Mouse (Mus musculus) heart, embryonic 10.5 days (tissue): ENCODE data around the gene Klf7. TPM values are rescaled to one million over a fixed set of nuclear protein-coding genes. Genes with fewer than 3 reads are reported as not detected.

ENCODE experiments used
- DNase-seq: peaks from one replicate; pipeline ENCODE4 v3.0.0-alpha.2; 2017; ENCODE audit warnings: low spot score
- H3K27ac ChIP-seq: fragments of 300-500 bp; sonication (generic); 2 replicates; pipeline ENCODE4 v1.5.1; 2016; ENCODE audit warnings: mild to moderate bottlenecking
- H3K27me3 ChIP-seq: fragments of 300-500 bp; sonication (generic); 2 replicates; pipeline ENCODE4 v1.6.1; 2016; ENCODE audit warnings: mild to moderate bottlenecking; ENCODE audit not compliant: poor library complexity, insufficient read depth, severe bottlenecking
- H3K36me3 ChIP-seq: fragments of 300-500 bp; sonication (generic); 2 replicates; pipeline ENCODE4 v1.6.1; 2016; ENCODE audit warnings: mild to moderate bottlenecking, moderate library complexity
- H3K4me1 ChIP-seq: fragments of 300-500 bp; sonication (generic); 2 replicates; pipeline ENCODE4 v1.6.1; 2016; ENCODE audit warnings: mild to moderate bottlenecking
- H3K4me3 ChIP-seq: fragments of 300-500 bp; sonication (generic); 2 replicates; pipeline ENCODE4 v1.5.1; 2016; ENCODE audit warnings: mild to moderate bottlenecking, moderate library complexity
- H3K9me3 ChIP-seq: fragments of 300-500 bp; sonication (generic); 2 replicates; pipeline ENCODE4 v1.6.1; 2016; ENCODE audit warnings: mild to moderate bottlenecking, moderate library complexity
- WGBS: fragments of 180-500 bp; shearing (Covaris S2); methylation state at CpG from one replicate; pipeline ENCODE4 v1.1.7; 2016; 5-methylcytosine and 5-hydroxymethylcytosine counted together
- microRNA-seq: library from miRNA; unstranded; fragments of <30 nt; microRNA quantifications from one replicate; pipeline ENCODE4, GENCODE M21; 2017
- polyA plus RNA-seq: library from polyadenylated mRNA; unstranded; fragments of >200 nt; fragmentation: Nextera tagmentation; extraction: Ambion mirVana; gene quantifications from 2 replicates; pipeline ENCODE4 v1.2.1, GENCODE M21; 2016

Klf7 gene
- polyA plus RNA-seq, 1 experiment from 2014 or later, result 15.1 TPM

DNA sequence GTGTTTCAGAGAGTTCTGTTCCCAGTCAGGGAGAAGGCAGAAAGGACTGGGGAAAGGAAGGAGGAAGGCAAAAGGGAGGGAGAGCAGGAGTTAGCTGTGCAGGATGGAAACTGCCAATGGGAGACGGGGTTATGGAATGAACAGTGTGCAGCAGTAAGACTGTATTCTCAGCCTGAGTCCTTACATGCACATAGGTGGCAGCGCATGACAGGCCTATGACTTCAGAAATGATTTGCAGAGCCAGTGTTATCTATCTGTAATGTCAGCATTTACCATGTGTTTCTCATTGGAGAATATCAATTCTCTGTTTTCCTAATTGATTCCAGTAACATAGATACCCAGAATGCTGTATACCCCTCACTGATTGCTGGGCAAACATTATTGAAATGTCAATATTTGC, 123.9 kb downstream of the Klf7 start:
- Histone ChIP-seq H3K4me3 (no peak overlapping the region), H3K4me1 (peaks cover 20% of the 10 kb centered on the region), H3K9me3 (no peaks in the 10 kb centered on the region), H3K27ac (no peak overlapping the region), H3K27me3 (no peaks in the 10 kb centered on the region), H3K36me3 (no peaks in the 10 kb centered on the region)
- 70% methylated on average over 2 of the region's 2 CpGs for WGBS
- no peak for DNase-seq

DNA sequence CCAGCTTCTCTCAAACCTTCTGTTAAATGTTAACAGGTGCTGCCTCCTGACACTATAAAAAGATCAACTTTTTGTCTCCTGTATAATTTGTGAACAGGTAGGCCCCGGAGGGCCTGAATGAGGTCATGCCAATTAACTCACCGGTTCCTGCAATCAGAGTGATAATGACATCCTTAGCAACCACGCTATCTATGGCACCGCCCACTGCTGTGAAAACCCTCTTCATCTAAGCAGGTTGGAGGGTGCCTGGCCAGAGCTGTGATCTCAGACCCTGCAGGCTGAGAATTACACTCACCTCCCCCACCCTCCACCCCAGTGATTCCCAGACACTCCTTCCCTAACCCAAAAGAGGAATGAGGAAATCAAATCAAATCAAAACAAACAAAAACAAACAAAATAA, 126.3 kb downstream of the Klf7 start:
- no peaks in the 10 kb centered on the region for H3K27me3 ChIP-seq
- 15% methylated on average over 4 of the region's 4 CpGs for WGBS
- DNase-seq, result no peak
- no peaks in the 10 kb centered on the region for H3K9me3 ChIP-seq
- peaks cover 20% of the 10 kb centered on the region for H3K4me1 ChIP-seq
- no peak overlapping the region for H3K4me3 ChIP-seq
- no peak overlapping the region for H3K27ac ChIP-seq
- H3K36me3 ChIP-seq, result no peaks in the 10 kb centered on the region

DNA sequence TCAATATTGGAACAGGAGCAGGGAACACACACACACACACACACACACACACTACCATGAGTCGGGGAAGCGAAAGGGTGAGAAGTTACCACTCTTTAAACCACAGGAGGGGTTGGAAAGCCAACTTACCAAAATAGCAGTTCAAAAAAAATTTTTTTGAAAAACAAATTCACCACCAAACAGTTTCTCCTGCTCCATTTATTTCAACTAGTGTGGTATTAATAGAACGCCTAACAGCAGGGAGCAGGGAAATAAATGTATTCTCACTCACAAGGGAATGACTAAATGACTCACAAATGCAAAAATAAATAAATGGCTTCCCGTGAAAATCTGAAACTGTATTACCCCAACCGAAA, 127.0 kb downstream of the Klf7 start:
- WGBS, result 68% methylated on average over 5 of the region's 5 CpGs
- no peak for DNase-seq
- Histone ChIP-seq H3K4me3 (no peak overlapping the region), H3K27me3 (no peaks in the 10 kb centered on the region), H3K36me3 (no peaks in the 10 kb centered on the region), H3K9me3 (no peaks in the 10 kb centered on the region), H3K27ac (peak overlapping the region; percentile 77), H3K4me1 (peaks cover 20% of the 10 kb centered on the region)

DNA sequence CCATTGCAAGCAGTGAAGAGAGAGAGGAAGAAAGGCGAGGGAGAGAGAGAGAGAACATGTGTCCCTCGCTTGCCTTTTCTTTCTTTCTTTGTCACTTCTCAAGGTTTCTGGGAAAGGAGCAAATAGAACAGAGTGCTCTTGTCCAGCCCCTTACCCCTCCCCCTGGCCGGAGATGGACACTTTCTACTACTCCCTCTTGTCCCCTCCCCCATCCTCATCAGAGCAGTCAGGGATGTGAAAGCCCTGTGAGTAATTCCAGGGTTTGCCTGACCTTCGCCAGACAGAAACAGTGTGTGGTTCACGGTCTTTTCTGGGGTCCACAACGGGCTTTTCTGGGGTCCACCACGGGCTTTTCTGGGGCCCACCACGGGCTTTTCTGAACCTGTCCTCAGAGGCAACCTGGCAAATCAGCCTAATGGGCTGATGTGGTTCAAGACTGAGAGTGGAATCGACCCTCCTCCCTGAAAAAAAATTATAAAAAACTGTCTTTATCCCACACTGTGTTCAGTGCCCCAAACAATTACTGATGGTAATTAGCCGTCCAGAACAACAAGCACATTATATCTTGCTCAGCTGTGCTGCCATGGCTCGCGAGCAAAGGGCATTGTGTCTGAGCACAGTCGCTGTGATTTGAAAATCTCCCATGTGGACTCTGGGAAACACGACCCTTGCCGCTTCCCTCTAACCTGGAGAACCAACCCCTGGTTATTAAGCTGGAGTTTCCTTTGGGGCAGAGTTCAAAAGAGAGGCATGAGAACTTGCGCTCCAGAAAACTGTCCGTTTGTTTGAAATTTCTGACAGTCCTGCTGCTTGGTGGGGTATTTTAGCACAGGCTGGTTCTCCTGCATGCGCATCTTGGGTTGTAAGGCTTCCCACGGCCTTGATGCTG, 127.6 kb downstream of the Klf7 start:
- Histone ChIP-seq H3K27me3 (no peaks in the 10 kb centered on the region), H3K4me1 (peaks cover 20% of the 10 kb centered on the region), H3K36me3 (no peaks in the 10 kb centered on the region), H3K27ac (peak overlapping the region; percentile 77), H3K9me3 (no peaks in the 10 kb centered on the region), H3K4me3 (peak overlapping the region; percentile 19; the same call in 1 of the 2 replicates)
- DNase-seq, result peak; percentile 78
- 41% methylated on average over 19 of the region's 19 CpGs for WGBS

DNA sequence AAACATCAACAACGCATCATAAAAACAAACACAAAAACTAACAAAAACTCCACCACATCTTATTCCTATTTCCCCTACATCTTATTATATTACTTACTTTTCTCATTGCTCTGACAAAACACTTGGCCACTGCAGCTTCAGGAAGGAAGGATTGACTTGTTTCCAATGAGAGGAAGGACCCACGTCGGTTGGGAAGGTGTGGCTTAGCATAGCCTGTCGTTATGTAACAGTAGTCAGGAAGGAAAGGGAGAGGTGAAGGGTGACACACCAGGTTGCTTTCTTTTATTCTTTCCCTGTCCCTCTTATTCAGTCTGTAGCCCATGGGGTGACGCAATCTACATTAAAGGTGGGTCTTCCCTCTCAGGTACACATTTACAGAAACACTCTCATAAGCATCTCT, 129.6 kb downstream of the Klf7 start:
- no peak overlapping the region for H3K27ac ChIP-seq
- no peak for DNase-seq
- no peaks in the 10 kb centered on the region for H3K27me3 ChIP-seq
- WGBS, result 67% methylated on average over 5 of the region's 5 CpGs
- H3K4me1 ChIP-seq, result peaks cover 20% of the 10 kb centered on the region
- no peaks in the 10 kb centered on the region for H3K9me3 ChIP-seq
- H3K4me3 ChIP-seq, result no peak overlapping the region
- no peaks in the 10 kb centered on the region for H3K36me3 ChIP-seq

DNA sequence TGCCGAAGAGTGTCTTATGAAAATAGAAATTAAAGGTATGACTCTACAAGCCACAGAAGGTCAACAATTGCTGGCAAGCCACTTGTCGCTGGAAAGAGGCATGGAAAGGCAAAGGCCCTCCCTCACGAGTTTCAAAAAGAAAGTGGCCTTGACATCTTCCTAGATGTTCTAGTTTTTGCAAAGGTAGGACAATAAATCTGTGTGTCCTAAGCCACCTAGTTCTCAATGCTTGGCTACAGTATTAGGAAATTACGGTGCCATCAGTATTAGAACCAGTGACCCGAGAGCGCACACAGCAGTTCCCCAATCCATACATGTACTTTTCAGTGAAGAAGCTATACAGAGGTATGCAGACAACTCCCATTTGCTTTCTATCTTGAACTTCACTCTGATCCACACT, 131.7 kb downstream of the Klf7 start:
- no peaks in the 10 kb centered on the region for H3K27me3 ChIP-seq
- no peak overlapping the region for H3K4me3 ChIP-seq
- no peaks in the 10 kb centered on the region for H3K36me3 ChIP-seq
- WGBS, result 91% methylated on average over 6 of the region's 6 CpGs
- DNase-seq, result no peak
- no peak overlapping the region for H3K27ac ChIP-seq
- H3K9me3 ChIP-seq, result no peaks in the 10 kb centered on the region
- H3K4me1 ChIP-seq, result peaks cover 14% of the 10 kb centered on the region

DNA sequence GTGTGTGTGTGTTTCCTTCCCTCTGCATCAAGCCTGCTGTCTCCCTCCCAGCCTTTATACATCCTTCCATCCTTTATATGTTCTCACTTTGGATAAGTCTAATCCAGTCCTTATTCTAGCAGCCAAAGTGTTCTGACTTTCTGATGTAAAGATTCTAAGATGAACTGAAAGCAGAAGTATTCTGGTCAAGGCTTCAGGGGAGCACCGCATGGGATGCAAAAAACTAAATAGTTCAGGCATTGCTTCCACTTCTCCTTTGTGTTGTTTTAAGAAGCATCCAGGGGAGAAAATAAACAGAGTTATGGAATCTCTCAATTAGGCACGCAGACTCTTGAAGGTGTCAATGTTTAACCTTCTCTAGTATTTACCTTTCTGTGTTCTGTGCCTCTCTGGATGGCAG, 141.3 kb downstream of the Klf7 start:
- DNase-seq, result no peak
- H3K27me3 ChIP-seq, result no peaks in the 10 kb centered on the region
- no peaks in the 10 kb centered on the region for H3K9me3 ChIP-seq
- no peak overlapping the region for H3K4me3 ChIP-seq
- H3K27ac ChIP-seq, result no peak overlapping the region
- H3K36me3 ChIP-seq, result no peaks in the 10 kb centered on the region
- H3K4me1 ChIP-seq, result peaks cover 10% of the 10 kb centered on the region; the same call in 1 of the 2 replicates
- 46% methylated on average over 2 of the region's 2 CpGs for WGBS

Small RNA genes lying within 50 kb of the gene (microRNA-seq; reads per million reads assigned to microRNA genes)
- not detected for gene Mir6899
